Mouse (Mus musculus): ENCODE measurements around the gene Tpsab1. TPM values are rescaled to one million over a fixed set of nuclear protein-coding genes. Genes with fewer than 3 reads are reported as not detected.

Tpsab1 gene
- polyA plus RNA-seq (2015; fragmentation: Illumina TruSeq; extraction: RNeasy Lipid Tissue Mini Kit (QIAGEN cat#74804); ENCODE audit: insufficient read depth, low replicate concordance) = not detected

DNA sequence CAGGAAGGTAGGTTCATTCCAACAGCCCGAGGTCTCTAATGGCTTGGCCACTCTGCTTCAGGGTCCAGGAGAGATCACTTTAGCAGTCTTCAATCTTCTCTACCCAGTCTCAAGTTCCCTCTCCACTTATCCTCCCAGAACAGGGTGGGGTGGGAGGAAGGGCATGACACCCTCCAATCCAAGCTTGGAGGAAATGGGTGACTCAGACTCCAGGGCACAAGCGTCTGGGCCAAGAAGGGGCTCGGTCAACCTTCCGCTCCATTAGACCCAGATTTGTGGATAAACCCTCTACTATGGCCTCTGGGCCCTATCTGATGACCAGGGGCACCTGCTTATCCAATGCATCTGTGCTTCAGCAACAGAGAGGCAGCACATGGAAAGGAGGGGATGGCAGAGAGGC lies at the start of gene Tpsab1:
Gene Tpsab1 (minus strand): TSS at position 101 of the 400 bp plus-strand sequence.

DNA sequence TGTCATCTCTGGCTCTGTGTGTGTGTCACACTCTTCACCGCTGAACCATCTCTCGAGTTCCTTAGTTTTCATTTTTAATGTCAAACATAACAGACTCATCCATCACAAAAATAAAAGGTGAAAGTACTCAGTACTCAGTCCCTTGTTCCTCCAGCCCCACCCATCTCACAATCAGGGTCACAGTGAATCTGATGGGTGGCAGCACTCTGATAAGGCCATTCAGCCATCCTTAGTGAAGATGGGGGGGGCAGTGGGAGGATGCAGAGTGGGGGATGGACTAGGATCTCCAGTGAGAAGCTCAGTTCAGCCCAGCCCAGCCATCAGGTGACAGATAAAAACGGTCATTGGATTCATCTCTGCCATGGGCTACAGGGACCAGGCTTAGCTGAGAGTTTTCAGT lies 23.6 kb upstream of the Tpsab1 start, which contains the start of gene Tpsg1:
Gene Tpsg1 (plus strand): TSS at position 301 of the 400 bp plus-strand sequence.

DNA sequence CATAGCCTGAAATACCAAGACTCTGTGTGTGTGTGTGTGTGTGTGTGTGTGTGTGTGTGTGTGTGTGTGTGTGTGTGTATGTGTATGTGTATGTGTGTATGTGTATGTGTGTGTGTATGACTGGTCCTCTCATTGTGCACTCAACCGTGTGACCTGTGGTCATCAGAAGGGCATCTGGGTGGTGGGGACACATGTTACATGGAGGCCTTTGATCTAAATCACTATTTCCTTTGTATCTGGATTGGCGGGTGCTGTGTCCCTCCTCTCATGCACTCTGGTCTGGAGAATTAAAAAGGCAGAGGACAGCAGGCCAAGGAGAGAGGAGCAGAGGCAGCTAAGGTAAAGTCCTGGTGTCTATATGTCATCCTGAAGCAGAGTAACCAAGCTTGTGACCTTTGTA lies 20.6 kb upstream of the Tpsab1 start, which contains the start of gene Tpsb2:
Gene Tpsb2 (plus strand): TSS at position 301 of the 400 bp plus-strand sequence.

DNA sequence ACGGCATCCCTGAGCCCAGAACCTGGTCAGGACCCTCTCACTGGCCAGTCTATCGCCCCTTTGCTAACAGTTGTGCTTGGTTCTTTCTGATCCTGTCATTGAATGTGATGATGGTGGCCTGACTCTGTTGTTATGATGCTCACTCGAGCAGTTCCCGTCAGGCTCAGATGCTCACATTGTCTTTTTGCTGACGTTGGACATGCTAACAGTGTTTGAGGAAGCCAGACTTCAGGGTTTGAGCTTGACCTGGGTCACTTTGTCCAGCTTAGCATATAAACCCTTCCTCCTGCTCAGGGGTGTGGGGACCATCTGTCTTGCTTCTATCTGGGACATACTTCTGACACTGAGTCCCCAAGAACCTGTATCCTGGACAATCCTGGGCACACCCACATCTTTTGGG lies 27.0 kb downstream of the Tpsab1 start, which contains the start of gene Prss29:
Gene Prss29 (plus strand): TSS at position 301 of the 400 bp plus-strand sequence.

DNA sequence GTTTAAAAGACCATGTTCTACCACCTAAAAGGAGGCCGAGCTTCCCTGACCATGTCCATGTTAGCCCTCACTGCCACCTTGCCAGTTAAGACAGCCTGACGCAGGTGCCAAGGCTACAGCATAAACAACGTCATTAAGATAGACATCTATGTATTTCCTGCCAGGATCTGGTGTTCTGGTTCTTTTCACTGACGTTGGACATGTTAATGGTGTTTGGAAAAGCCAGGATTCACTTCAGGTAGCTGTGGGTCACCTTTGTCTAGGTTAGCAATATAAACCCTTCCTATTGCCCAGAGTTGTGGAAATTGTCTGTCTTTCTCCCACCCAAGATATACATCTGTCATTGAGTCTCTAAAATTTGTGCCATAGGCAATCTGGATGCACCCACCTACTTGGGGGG lies 37.0 kb downstream of the Tpsab1 start, which contains the start of gene Prss28:
Gene Prss28 (plus strand): TSS at position 301 of the 400 bp plus-strand sequence.

DNA sequence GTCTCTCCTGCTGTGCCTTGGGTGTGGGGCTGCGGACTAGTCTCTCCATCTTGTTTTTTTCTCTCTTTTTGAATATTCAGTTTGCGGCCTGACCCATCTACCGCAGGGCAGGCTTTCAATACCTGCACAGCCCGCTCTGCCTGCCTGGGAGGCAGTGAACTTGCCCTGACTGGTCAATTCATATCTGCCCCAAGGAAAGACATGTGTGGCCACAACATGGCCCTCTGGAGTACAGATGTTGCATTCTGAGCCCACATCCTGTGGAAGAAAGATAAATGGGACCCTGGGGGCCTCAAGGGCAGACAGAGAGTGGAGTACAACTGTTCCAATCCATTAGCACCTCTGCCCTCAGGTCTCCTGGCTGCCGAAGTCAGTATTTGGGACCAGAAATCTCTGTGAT lies 47.3 kb downstream of the Tpsab1 start, which contains the start of gene Prss34:
Gene Prss34 (plus strand): TSS at position 301 of the 400 bp plus-strand sequence.

Other genes starting within 250 kb of the Tpsab1 start
- gene Telo2, start 229.6 kb downstream of the Tpsab1 start, polyA plus RNA-seq (2015; fragmentation: Illumina TruSeq; extraction: RNeasy Lipid Tissue Mini Kit (QIAGEN cat#74804); ENCODE audit: insufficient read depth, low replicate concordance) = 20.8 TPM
- gene Ptx4, start 224.8 kb downstream of the Tpsab1 start, polyA plus RNA-seq (2015; fragmentation: Illumina TruSeq; extraction: RNeasy Lipid Tissue Mini Kit (QIAGEN cat#74804); ENCODE audit: insufficient read depth, low replicate concordance) = not detected
- gene Clcn7, start 212.2 kb downstream of the Tpsab1 start, polyA plus RNA-seq (2015; fragmentation: Illumina TruSeq; extraction: RNeasy Lipid Tissue Mini Kit (QIAGEN cat#74804); ENCODE audit: insufficient read depth, low replicate concordance) = 21.3 TPM
- gene Ccdc154, start 183.1 kb downstream of the Tpsab1 start, polyA plus RNA-seq (2015; fragmentation: Illumina TruSeq; extraction: RNeasy Lipid Tissue Mini Kit (QIAGEN cat#74804); ENCODE audit: insufficient read depth, low replicate concordance) = not detected
- not detected for gene Gm38655, start 170.1 kb downstream of the Tpsab1 start, polyA plus RNA-seq (2015; fragmentation: Illumina TruSeq; extraction: RNeasy Lipid Tissue Mini Kit (QIAGEN cat#74804); ENCODE audit: insufficient read depth, low replicate concordance)
- gene BC003965, start 161.0 kb downstream of the Tpsab1 start, polyA plus RNA-seq (2015; fragmentation: Illumina TruSeq; extraction: RNeasy Lipid Tissue Mini Kit (QIAGEN cat#74804); ENCODE audit: insufficient read depth, low replicate concordance) = 15.8 TPM
- gene Unkl, start 157.2 kb downstream of the Tpsab1 start, polyA plus RNA-seq (2015; fragmentation: Illumina TruSeq; extraction: RNeasy Lipid Tissue Mini Kit (QIAGEN cat#74804); ENCODE audit: insufficient read depth, low replicate concordance) = 23.8 TPM
- 26.3 TPM for gene Gnptg, start 105.4 kb downstream of the Tpsab1 start, polyA plus RNA-seq (2015; fragmentation: Illumina TruSeq; extraction: RNeasy Lipid Tissue Mini Kit (QIAGEN cat#74804); ENCODE audit: insufficient read depth, low replicate concordance)
- 13.5 TPM for gene Tsr3, start 105.4 kb downstream of the Tpsab1 start, polyA plus RNA-seq (2015; fragmentation: Illumina TruSeq; extraction: RNeasy Lipid Tissue Mini Kit (QIAGEN cat#74804); ENCODE audit: insufficient read depth, low replicate concordance)
- 4.9 TPM for gene Baiap3, start 89.2 kb downstream of the Tpsab1 start, polyA plus RNA-seq (2015; fragmentation: Illumina TruSeq; extraction: RNeasy Lipid Tissue Mini Kit (QIAGEN cat#74804); ENCODE audit: insufficient read depth, low replicate concordance)
- gene Ube2i, start 70.9 kb downstream of the Tpsab1 start, polyA plus RNA-seq (2015; fragmentation: Illumina TruSeq; extraction: RNeasy Lipid Tissue Mini Kit (QIAGEN cat#74804); ENCODE audit: insufficient read depth, low replicate concordance) = 482 TPM
- 0.19 TPM for gene Prss34, start 47.2 kb downstream of the Tpsab1 start, polyA plus RNA-seq (2015; fragmentation: Illumina TruSeq; extraction: RNeasy Lipid Tissue Mini Kit (QIAGEN cat#74804); ENCODE audit: insufficient read depth, low replicate concordance)
- gene Prss28, start 36.9 kb downstream of the Tpsab1 start, polyA plus RNA-seq (2015; fragmentation: Illumina TruSeq; extraction: RNeasy Lipid Tissue Mini Kit (QIAGEN cat#74804); ENCODE audit: insufficient read depth, low replicate concordance) = not detected
- not detected for gene Prss29, start 26.9 kb downstream of the Tpsab1 start, polyA plus RNA-seq (2015; fragmentation: Illumina TruSeq; extraction: RNeasy Lipid Tissue Mini Kit (QIAGEN cat#74804); ENCODE audit: insufficient read depth, low replicate concordance)
- gene Tpsb2, start 20.7 kb upstream of the Tpsab1 start, polyA plus RNA-seq (2015; fragmentation: Illumina TruSeq; extraction: RNeasy Lipid Tissue Mini Kit (QIAGEN cat#74804); ENCODE audit: insufficient read depth, low replicate concordance) = 0.61 TPM
- gene Tpsg1, start 23.7 kb upstream of the Tpsab1 start, polyA plus RNA-seq (2015; fragmentation: Illumina TruSeq; extraction: RNeasy Lipid Tissue Mini Kit (QIAGEN cat#74804); ENCODE audit: insufficient read depth, low replicate concordance) = not detected
- 2.7 TPM for gene Cacna1h, start 88.2 kb upstream of the Tpsab1 start, polyA plus RNA-seq (2015; fragmentation: Illumina TruSeq; extraction: RNeasy Lipid Tissue Mini Kit (QIAGEN cat#74804); ENCODE audit: insufficient read depth, low replicate concordance)
- not detected for gene Tekt4, start 109.1 kb upstream of the Tpsab1 start, polyA plus RNA-seq (2015; fragmentation: Illumina TruSeq; extraction: RNeasy Lipid Tissue Mini Kit (QIAGEN cat#74804); ENCODE audit: insufficient read depth, low replicate concordance)
- not detected for gene Sstr5, start 151.7 kb upstream of the Tpsab1 start, polyA plus RNA-seq (2015; fragmentation: Illumina TruSeq; extraction: RNeasy Lipid Tissue Mini Kit (QIAGEN cat#74804); ENCODE audit: insufficient read depth, low replicate concordance)
- gene Sox8, start 225.1 kb upstream of the Tpsab1 start, polyA plus RNA-seq (2015; fragmentation: Illumina TruSeq; extraction: RNeasy Lipid Tissue Mini Kit (QIAGEN cat#74804); ENCODE audit: insufficient read depth, low replicate concordance) = 0.55 TPM
- gene Lmf1, start 233.5 kb upstream of the Tpsab1 start, polyA plus RNA-seq (2015; fragmentation: Illumina TruSeq; extraction: RNeasy Lipid Tissue Mini Kit (QIAGEN cat#74804); ENCODE audit: insufficient read depth, low replicate concordance) = 7.9 TPM